Mouse (Mus musculus) lung, adult 2 months (tissue): ENCODE results near the gene Racgap1. TPM values are rescaled to one million over a fixed set of nuclear protein-coding genes. Genes with fewer than 3 reads are reported as not detected.

ENCODE experiments used
- DNase-seq: peaks from one replicate; pipeline ENCODE4 v3.0.0; 2022
- H3K4me1 ChIP-seq: fragments of 200-500 bp; 2 replicates; pipeline ENCODE4 v1.6.1; 2011; ENCODE audit warnings: low read length; ENCODE audit not compliant: control insufficient read depth, insufficient read depth
- H3K4me3 ChIP-seq: fragments of 200-500 bp; replicated peaks from 2 replicates; pipeline ENCODE3; 2011; ENCODE audit warnings: low read depth, mild to moderate bottlenecking, control low read depth, low read length; ENCODE audit errors: extremely low read depth
- CTCF ChIP-seq: fragments of 200-500 bp; IDR thresholded peaks from 2 replicates; pipeline ENCODE4 v1.5.1; 2011; ENCODE audit warnings: mild to moderate bottlenecking, low read length, control low read depth; ENCODE audit not compliant: insufficient read depth
- POLR2A ChIP-seq: fragments of 200-500 bp; IDR thresholded peaks from 2 replicates; pipeline ENCODE4 v1.6.1; 2011; ENCODE audit warnings: low read depth, mild to moderate bottlenecking, control low read depth, low read length, borderline replicate concordance; ENCODE audit errors: extremely low read depth
- WGBS: fragments of 180-500 bp; shearing (Covaris S2); methylation state at CpG from one replicate; pipeline ENCODE4 v1.1.7; 2018; 5-methylcytosine and 5-hydroxymethylcytosine counted together
- polyA plus RNA-seq: library from polyadenylated mRNA; depleted of rRNA; stranded (reverse); fragments of >200 nt; gene quantifications from 2 replicates; pipeline ENCODE4 v1.2.3, GENCODE M21; 2012

The Racgap1 gene
- polyA plus RNA-seq, 1 experiment, result 4.9 TPM

DNA sequence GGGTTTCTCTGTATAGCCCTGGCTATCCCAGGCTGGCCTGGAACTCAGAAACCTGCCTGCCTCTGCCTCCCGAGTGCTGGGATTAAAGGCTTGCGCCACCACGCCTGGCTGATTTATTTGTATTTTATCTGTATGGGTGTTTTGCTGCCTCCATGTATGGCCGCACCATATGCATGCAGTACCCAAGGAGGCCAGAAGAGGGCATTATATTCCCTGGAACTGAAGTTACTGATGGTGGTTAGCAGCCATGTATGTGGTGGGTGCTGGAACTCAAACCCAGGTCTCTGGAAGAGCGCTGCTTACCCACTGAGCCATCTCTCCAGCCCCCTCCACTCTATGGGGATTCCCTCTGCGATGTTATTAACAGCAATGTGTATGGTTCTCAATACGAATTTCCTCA is 31.4 kb upstream of the Racgap1 start:
- 91% methylated on average over 7 of the region's 7 CpGs for WGBS
- DNase-seq, result no peak
- peak; percentile 18; the same call in 1 of the 2 replicates for TF ChIP-seq CTCF
- TF ChIP-seq POLR2A, result no peak
- H3K4me1 ChIP-seq, result no peaks in the 10 kb centered on the region
- no peak overlapping the region for H3K4me3 ChIP-seq

- 71% methylated on average over 7 of the region's 7 CpGs for WGBS
- TF ChIP-seq CTCF (no peak), POLR2A (no peak)
These were observed 27.6 kb upstream of the Racgap1 start for GRCm38 (mm10) chr15:99679008-99679407.

DNA sequence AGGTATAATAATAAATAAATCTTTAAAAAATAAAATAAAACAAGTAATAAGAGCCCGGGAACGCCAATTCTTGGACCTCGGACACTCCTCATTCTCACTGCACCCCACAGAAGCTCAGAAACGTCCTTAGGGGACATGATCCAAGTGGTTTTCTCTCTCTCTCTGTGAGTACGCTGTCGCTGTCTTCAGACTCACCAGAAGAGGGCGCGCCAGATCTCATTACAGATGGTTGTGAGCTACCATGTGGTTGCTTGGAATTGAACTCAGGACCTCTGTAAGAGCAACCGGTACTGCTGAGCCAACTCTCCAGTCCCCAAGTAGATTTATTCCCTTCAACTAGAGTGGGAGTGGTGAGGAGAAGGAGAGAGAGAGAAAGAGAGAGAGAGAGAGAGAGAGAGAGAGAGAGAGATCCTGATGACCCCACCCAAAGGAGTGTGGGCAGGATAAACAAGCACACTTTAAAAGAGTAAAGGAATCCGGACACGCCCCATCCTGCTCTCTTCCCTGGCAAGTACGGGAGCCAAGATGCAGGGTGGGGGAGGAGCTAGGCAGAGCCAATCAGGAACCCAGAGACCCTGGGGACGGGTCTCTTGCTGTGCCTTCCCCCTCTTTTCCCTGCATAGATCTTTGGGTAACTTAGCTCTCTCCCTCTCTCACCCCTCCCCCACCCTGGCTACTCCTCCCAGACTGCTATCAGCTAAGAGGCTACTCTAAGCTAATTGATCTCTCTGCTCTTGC is 26.8 kb upstream of the Racgap1 start:
- no peak for DNase-seq
- WGBS, result 17% methylated on average over 13 of the region's 13 CpGs

More at GRCm38 (mm10) chr15:99679008-99679407, 27.6 kb upstream of the Racgap1 start:
- no peaks in the 10 kb centered on the region for H3K4me1 ChIP-seq
- H3K4me3 ChIP-seq, result no peak overlapping the region
- DNase-seq, result no peak

GRCm38 (mm10) chr15:99677089-99677488 is 25.6 kb upstream of the Racgap1 start:
- no peak for TF ChIP-seq CTCF
- no peak for TF ChIP-seq POLR2A
- no peak overlapping the region for H3K4me3 ChIP-seq
- no peak for DNase-seq
- H3K4me1 ChIP-seq, result no peaks in the 10 kb centered on the region
- 48% methylated on average over 8 of the region's 8 CpGs for WGBS

More for the DNA sequence above, 26.8 kb upstream of the Racgap1 start:
- 0 out of 2 replicates have a peak, but pooled peaks have one; percentile 19 for TF ChIP-seq CTCF
- TF ChIP-seq POLR2A, result no peak
- no peaks in the 10 kb centered on the region for H3K4me1 ChIP-seq
- no peak overlapping the region for H3K4me3 ChIP-seq

DNA sequence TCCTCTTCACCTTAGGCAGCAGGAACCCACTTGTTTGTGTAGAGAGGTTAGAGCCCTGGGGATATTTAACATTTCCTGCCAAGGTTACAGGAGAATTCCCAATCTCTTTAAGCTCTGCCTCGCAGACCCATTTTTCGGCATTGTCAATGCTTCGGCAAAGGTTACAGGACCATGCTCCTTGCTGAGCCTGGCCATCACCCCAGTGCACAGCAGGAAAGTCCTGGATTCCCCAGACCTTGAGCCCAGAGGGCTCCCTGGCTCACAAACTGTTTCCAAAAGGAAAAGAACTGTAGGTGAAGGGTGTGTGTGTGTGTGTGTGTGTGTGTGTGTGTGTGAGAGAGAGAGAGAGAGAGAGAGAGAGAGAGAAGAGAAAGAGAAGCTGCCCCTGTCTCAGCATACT is 23.4 kb upstream of the Racgap1 start:
- no peak for TF ChIP-seq POLR2A
- no peak for TF ChIP-seq CTCF
- DNase-seq, result no peak
- peaks cover 4% of the 10 kb centered on the region for H3K4me1 ChIP-seq
- WGBS, result 86% methylated on average over 3 of the region's 3 CpGs
- no peak overlapping the region for H3K4me3 ChIP-seq

GRCm38 (mm10) chr15:99671783-99672182 is 20.3 kb upstream of the Racgap1 start:
- TF ChIP-seq POLR2A, result no peak
- TF ChIP-seq CTCF, result no peak
- H3K4me1 ChIP-seq, result peaks cover 4% of the 10 kb centered on the region
- H3K4me3 ChIP-seq, result no peak overlapping the region
- WGBS, result 63% methylated on average over 14 of the region's 14 CpGs
- DNase-seq, result no peak

DNA sequence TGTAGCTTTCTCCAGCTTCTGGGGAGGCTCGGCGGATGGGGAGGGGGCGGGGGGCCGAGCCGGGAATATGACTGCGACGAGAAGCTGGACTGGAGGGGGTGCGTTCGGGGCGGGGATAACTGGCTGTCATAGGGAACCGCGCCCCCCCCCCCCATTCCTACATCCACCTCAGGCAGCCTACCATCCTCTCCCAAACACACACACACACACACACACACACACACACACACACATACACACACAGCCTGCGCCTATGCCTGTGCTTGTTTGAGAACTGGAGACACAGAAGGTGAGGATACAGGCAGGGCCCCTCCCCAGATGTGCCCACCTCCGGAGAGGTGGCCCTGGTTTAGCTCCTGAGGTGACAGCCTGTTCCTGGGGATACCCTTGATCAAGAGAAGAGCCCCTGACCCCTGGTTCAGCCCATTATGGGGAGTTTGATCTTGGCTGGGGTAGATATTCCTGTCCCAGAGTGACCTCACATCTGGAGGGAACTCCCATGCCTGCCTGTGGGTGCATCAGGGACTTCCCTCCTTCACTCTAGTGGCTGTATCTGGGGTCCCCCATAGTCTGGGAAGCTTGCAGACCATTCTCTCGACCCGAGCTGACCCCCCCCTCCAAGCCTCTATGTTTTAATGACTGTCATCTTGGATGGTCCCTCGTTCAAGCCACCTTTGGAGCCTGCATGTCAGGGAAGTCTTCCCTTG is 19.7 kb upstream of the Racgap1 start:
- no peak for TF ChIP-seq CTCF
- no peak for TF ChIP-seq POLR2A
- WGBS, result 10% methylated on average over 14 of the region's 17 CpGs
- no peak overlapping the region for H3K4me3 ChIP-seq

GRCm38 (mm10) chr15:99670154-99670821 is 18.8 kb upstream of the Racgap1 start, which contains the start of gene Asic1:
TSS of gene Asic1 (plus strand) at chr15:99670368.
- DNase-seq, result peak; percentile 58
- 4% methylated on average over 69 of the region's 74 CpGs for WGBS
- H3K4me1 ChIP-seq, result peaks cover 4% of the 10 kb centered on the region
- peak within 1 kb of the TSS; percentile 24 for H3K4me3 ChIP-seq
- TF ChIP-seq CTCF (no peak), POLR2A (no peak)

More for the DNA sequence above, 19.7 kb upstream of the Racgap1 start:
- peaks cover 4% of the 10 kb centered on the region for H3K4me1 ChIP-seq
- DNase-seq, result no peak

- peaks cover 4% of the 10 kb centered on the region for H3K4me1 ChIP-seq
- no peak overlapping the region for H3K4me3 ChIP-seq
- TF ChIP-seq CTCF (no peak), POLR2A (no peak)
- no peak for DNase-seq
- WGBS, result 7% methylated on average over 1 of the region's 1 CpGs
These were observed 17.9 kb upstream of the Racgap1 start for GRCm38 (mm10) chr15:99669392-99669791.
